Mouse (Mus musculus): ENCODE measurements at regions not wholly inside any gene's neighbourhood (a gene's known extent, or its start where the extent isn't known, plus 50 kb on each side); places are given as distances from the start of the nearest gene placed in this dataset.

- DNase-seq (ENCODE audit: low spot score in 2 of 2): no peak
Observed at GRCm38 (mm10) chr16:95842766-95843165, 140.9 kb downstream of the Ets2 start.

- no peak for DNase-seq (ENCODE audit: low spot score in 2 of 2)
Observed at GRCm38 (mm10) chr16:95839512-95840253, 137.8 kb downstream of the Ets2 start.

- no peak for DNase-seq (ENCODE audit: low spot score in 2 of 2)
Observed at GRCm38 (mm10) chr16:95838886-95839430, 137.1 kb downstream of the Ets2 start.

- DNase-seq (ENCODE audit: low spot score in 2 of 2): no peak
Observed at GRCm38 (mm10) chr16:95838478-95838846, 136.6 kb downstream of the Ets2 start.

- no peak for DNase-seq (ENCODE audit: low spot score in 2 of 2)
Observed at GRCm38 (mm10) chr16:95837723-95838477, 136.0 kb downstream of the Ets2 start.

GRCm38 (mm10) chr16:95835941-95836340, 134.1 kb downstream of the Ets2 start:
- no peak for DNase-seq (ENCODE audit: low spot score in 2 of 2)

- no peak for DNase-seq (ENCODE audit: low spot score in 2 of 2)
Observed at GRCm38 (mm10) chr16:95834556-95835288, 132.8 kb downstream of the Ets2 start.

GRCm38 (mm10) chr16:95833455-95833854, 131.6 kb downstream of the Ets2 start:
- no peak for DNase-seq (ENCODE audit: low spot score in 2 of 2)

- no peak for DNase-seq (ENCODE audit: low spot score in 2 of 2)
Observed at GRCm38 (mm10) chr16:95832346-95832739, 130.5 kb downstream of the Ets2 start.

- DNase-seq (ENCODE audit: low spot score in 2 of 2): peak; percentile 45 to 63
Observed at GRCm38 (mm10) chr16:95831566-95832345, 129.9 kb downstream of the Ets2 start.

GRCm38 (mm10) chr16:95827402-95827737, 125.5 kb downstream of the Ets2 start:
- no peak for DNase-seq (ENCODE audit: low spot score in 2 of 2)

- DNase-seq (ENCODE audit: low spot score in 2 of 2): no peak
Observed at GRCm38 (mm10) chr16:95826681-95827401, 125.0 kb downstream of the Ets2 start.

GRCm38 (mm10) chr16:95825723-95826122, 123.8 kb downstream of the Ets2 start:
- DNase-seq (ENCODE audit: low spot score in 2 of 2): no peak

- DNase-seq (ENCODE audit: low spot score in 2 of 2): no peak
Observed at GRCm38 (mm10) chr16:95824720-95825534, 123.1 kb downstream of the Ets2 start.

GRCm38 (mm10) chr16:95823803-95824202, 121.9 kb downstream of the Ets2 start:
- no peak for DNase-seq (ENCODE audit: low spot score in 2 of 2)

- DNase-seq (ENCODE audit: low spot score in 2 of 2): no peak
Observed at GRCm38 (mm10) chr16:95821080-95821479, 119.2 kb downstream of the Ets2 start.

GRCm38 (mm10) chr16:95820606-95821005, 118.7 kb downstream of the Ets2 start:
- DNase-seq (ENCODE audit: low spot score in 2 of 2): no peak

- DNase-seq (ENCODE audit: low spot score in 2 of 2): no peak
Observed at GRCm38 (mm10) chr16:95820013-95820412, 118.1 kb downstream of the Ets2 start.

GRCm38 (mm10) chr16:95815966-95816365, 114.1 kb downstream of the Ets2 start:
- DNase-seq (ENCODE audit: low spot score in 2 of 2): no peak

GRCm38 (mm10) chr16:95815206-95815731, 113.4 kb downstream of the Ets2 start:
- DNase-seq (ENCODE audit: low spot score in 2 of 2): no peak

All from right cerebral cortex, postnatal 36 days (tissue).